Mouse (Mus musculus) spleen, adult 2 months (tissue): ENCODE results near the gene Anp32e. TPM values are rescaled to one million over a fixed set of nuclear protein-coding genes. Genes with fewer than 3 reads are reported as not detected.

ENCODE experiments used
- DNase-seq, 2 experiments: peaks; one replicate each; pipeline versions ENCODE4 v3.0.0 to v3.0.0-alpha.2; 2012 to 2021; ENCODE audit warnings: low spot score in 2 of 2, low read depth in 1 of 2
- H3K27ac ChIP-seq: fragments of 200-500 bp; 2 replicates; pipeline ENCODE4 v1.5.1; 2012; ENCODE audit warnings: low read length, inconsistent platforms; ENCODE audit not compliant: insufficient read depth
- H3K27me3 ChIP-seq: fragments of 200-500 bp; 2 replicates; pipeline ENCODE4 v1.6.1; 2012; ENCODE audit warnings: mild to moderate bottlenecking, moderate library complexity, low read length, inconsistent platforms; ENCODE audit not compliant: control insufficient read depth, insufficient read depth
- H3K36me3 ChIP-seq: fragments of 200-500 bp; 2 replicates; pipeline ENCODE4 v1.6.1; 2012; ENCODE audit warnings: mild to moderate bottlenecking, low read length, inconsistent platforms; ENCODE audit not compliant: control insufficient read depth, insufficient read depth
- H3K4me1 ChIP-seq: fragments of 200-500 bp; 2 replicates; pipeline ENCODE4 v1.6.1; 2011; ENCODE audit warnings: inconsistent platforms; ENCODE audit not compliant: control insufficient read depth, insufficient read depth, insufficient read length
- H3K4me3 ChIP-seq: fragments of 200-500 bp; 2 replicates; pipeline ENCODE4 v1.5.1; 2011; ENCODE audit warnings: mild to moderate bottlenecking, inconsistent platforms; ENCODE audit not compliant: insufficient read depth, insufficient read length; ENCODE audit errors: extremely low read depth
- CTCF ChIP-seq: fragments of 200-500 bp; IDR thresholded peaks from 2 replicates; pipeline ENCODE4 v1.5.1; 2011; ENCODE audit warnings: mild to moderate bottlenecking, inconsistent platforms; ENCODE audit not compliant: insufficient read depth, insufficient read length, insufficient replicate concordance; ENCODE audit errors: extremely low read depth
- POLR2A ChIP-seq: fragments of 200-500 bp; IDR thresholded peaks from 2 replicates; pipeline ENCODE4 v1.6.1; 2011; ENCODE audit warnings: low read depth, low read length, inconsistent platforms
- WGBS: fragments of 180-500 bp; shearing (Covaris S2); methylation state at CpG from one replicate; pipeline ENCODE4 v1.1.7; 2018; 5-methylcytosine and 5-hydroxymethylcytosine counted together
- polyA plus RNA-seq: library from polyadenylated mRNA; depleted of rRNA; stranded (reverse); fragments of >200 nt; gene quantifications from 2 replicates; pipeline ENCODE4 v1.2.3, GENCODE M21; 2012

The Anp32e gene
- polyA plus RNA-seq, 1 experiment, result 12.7 TPM

- TF ChIP-seq CTCF, result no peak
- no peak; the same call in 1 of the 2 replicates for TF ChIP-seq POLR2A
- Histone ChIP-seq H3K4me1 (peaks cover 33% of the 10 kb centered on the region; the same call in 1 of the 2 replicates), H3K27me3 (no peaks in the 10 kb centered on the region), H3K4me3 (no peak overlapping the region), H3K27ac (peak overlapping the region; percentile 89), H3K36me3 (peaks cover 30% of the 10 kb centered on the region)
- DNase-seq, result peak in 1 of 2 experiments; percentile 79
- WGBS, result 9% methylated on average over 6 of the region's 6 CpGs
These were observed 58.5 kb downstream of the Anp32e start for GRCm38 (mm10) chr3:95987386-95988110.

GRCm38 (mm10) chr3:95988138-95988537, 59.1 kb downstream of the Anp32e start:
- H3K27ac ChIP-seq, result peak overlapping the region; percentile 89
- no peaks in the 10 kb centered on the region for H3K27me3 ChIP-seq
- H3K4me1 ChIP-seq, result peaks cover 33% of the 10 kb centered on the region; the same call in 1 of the 2 replicates
- WGBS, result 79% methylated on average over 1 of the region's 1 CpGs
- peaks cover 30% of the 10 kb centered on the region for H3K36me3 ChIP-seq
- H3K4me3 ChIP-seq, result no peak overlapping the region
- DNase-seq, result no peak
- no peak for TF ChIP-seq CTCF

DNA sequence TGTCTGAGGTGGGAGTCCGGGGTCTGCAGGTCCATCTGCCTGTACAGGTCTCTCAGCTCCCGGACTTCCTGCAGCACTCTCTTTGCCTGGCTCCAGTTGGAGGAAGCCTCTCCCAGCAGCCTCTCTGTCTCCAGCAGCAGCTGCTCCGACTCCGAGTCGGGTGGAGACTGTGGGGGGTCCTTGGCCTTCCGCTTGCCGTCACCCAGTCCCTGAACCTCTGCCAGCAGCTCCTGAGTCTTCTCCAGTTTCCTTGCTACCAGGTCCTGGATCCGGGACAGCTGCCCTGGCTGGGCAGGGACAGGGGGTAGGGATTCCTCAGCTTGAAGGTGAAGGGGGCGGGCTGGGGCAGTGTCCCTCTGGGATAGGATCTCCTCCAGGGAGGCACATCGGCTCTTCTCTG, 59.9 kb downstream of the Anp32e start:
- Histone ChIP-seq H3K27ac (peak overlapping the region; percentile 21; the same call in 1 of the 2 replicates), H3K36me3 (peaks cover 30% of the 10 kb centered on the region), H3K4me3 (no peak overlapping the region), H3K4me1 (peaks cover 33% of the 10 kb centered on the region; the same call in 1 of the 2 replicates), H3K27me3 (no peaks in the 10 kb centered on the region)
- 88% methylated on average over 10 of the region's 10 CpGs for WGBS
- DNase-seq, result no peak
- no peak for TF ChIP-seq CTCF
- no peak for TF ChIP-seq POLR2A

DNA sequence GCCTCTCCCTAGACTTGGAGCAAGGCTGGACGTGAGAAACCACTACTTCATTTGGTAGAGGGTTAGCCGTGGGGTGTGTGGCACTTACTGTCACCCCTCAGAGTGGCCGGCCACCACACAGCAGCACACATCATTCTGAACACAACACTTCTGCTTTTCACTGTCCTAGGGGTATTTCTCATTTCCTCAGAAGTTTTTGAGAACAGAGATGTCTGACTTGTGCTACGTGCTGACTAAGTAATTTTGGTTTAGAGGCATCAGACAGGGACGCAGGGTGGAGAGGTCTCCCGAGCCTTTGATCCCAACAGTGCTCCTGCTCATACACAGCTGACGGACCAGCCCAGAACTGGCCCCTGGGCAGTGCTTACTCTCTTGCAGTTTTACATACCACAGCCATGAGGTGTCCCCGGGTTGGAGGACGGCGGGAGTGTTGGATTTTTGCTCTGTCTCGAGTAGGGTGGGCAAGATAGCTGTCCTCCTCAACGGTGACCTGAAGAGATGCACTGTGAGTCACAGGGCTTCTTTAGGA, 61.4 kb downstream of the Anp32e start:
- no peak for DNase-seq
- peaks cover 26% of the 10 kb centered on the region; the same call in 1 of the 2 replicates for H3K4me1 ChIP-seq
- no peak overlapping the region for H3K4me3 ChIP-seq
- peak overlapping the region; percentile 80 for H3K27ac ChIP-seq
- TF ChIP-seq POLR2A (no peak), CTCF (no peak)
- peaks cover 30% of the 10 kb centered on the region for H3K36me3 ChIP-seq
- H3K27me3 ChIP-seq, result no peaks in the 10 kb centered on the region
- 52% methylated on average over 12 of the region's 12 CpGs for WGBS

DNA sequence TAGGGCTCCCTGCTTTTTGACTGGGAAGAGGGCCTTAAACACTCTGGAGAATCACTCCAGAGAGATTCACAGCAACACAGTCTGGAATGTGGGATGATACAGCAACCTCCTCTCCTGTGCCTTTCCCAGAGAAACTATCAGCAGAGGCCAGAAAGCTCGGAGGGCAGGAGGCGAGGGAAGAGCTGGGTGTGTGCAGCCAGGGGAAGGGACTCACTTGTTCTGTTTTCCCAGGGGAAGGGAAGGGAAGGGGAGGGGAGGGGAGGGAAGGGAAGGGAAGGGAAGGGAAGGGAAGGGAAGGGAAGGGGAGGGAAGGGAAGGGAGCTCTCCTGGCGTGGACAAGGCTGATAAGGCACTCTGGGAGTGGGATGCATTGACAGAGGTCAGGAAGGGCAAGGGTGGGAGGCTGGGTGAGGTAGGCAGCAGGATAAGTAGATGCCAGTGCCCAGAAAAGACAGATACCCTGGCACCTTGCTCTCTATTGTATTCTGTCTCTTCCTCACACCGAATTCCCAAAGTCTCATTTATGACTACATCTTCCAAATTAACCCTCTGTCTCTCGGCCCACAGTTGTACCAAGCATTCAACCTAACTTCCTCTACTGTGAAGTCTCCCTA, 64.1 kb downstream of the Anp32e start:
- peaks cover 30% of the 10 kb centered on the region for H3K36me3 ChIP-seq
- H3K27ac ChIP-seq, result peak overlapping the region; percentile 97
- H3K27me3 ChIP-seq, result no peaks in the 10 kb centered on the region

GRCm38 (mm10) chr3:95993881-95994280, 64.8 kb downstream of the Anp32e start:
- Histone ChIP-seq H3K27ac (peak overlapping the region; percentile 97), H3K4me1 (peaks cover 14% of the 10 kb centered on the region; the same call in 1 of the 2 replicates), H3K27me3 (no peaks in the 10 kb centered on the region), H3K36me3 (peaks cover 24% of the 10 kb centered on the region), H3K4me3 (peak overlapping the region; percentile 81; the same call in 1 of the 2 replicates)
- WGBS, result 35% methylated on average over 4 of the region's 4 CpGs
- DNase-seq, result no peak
- TF ChIP-seq CTCF, result no peak
- TF ChIP-seq POLR2A, result no peak

More for the DNA sequence above, 64.1 kb downstream of the Anp32e start:
- TF ChIP-seq POLR2A (no peak), CTCF (no peak)
- H3K4me1 ChIP-seq, result peaks cover 14% of the 10 kb centered on the region; the same call in 1 of the 2 replicates
- DNase-seq, result no peak
- WGBS, result 49% methylated on average over 5 of the region's 5 CpGs
- H3K4me3 ChIP-seq, result no peak overlapping the region; the same call in 1 of the 2 replicates

GRCm38 (mm10) chr3:95994381-95994846, 65.4 kb downstream of the Anp32e start:
- peak overlapping the region; percentile 81 for H3K4me3 ChIP-seq
- DNase-seq, result no peak
- peak overlapping the region; percentile 97 for H3K27ac ChIP-seq
- no peaks in the 10 kb centered on the region for H3K27me3 ChIP-seq
- WGBS, result 12% methylated on average over 6 of the region's 6 CpGs
- TF ChIP-seq CTCF (no peak), POLR2A (peak; percentile 64)
- peaks cover 14% of the 10 kb centered on the region; the same call in 1 of the 2 replicates for H3K4me1 ChIP-seq
- H3K36me3 ChIP-seq, result peaks cover 18% of the 10 kb centered on the region
